Mouse (Mus musculus) ES-E14 (cell line): ENCODE measurements around the gene Stat3. TPM values are rescaled to one million over a fixed set of nuclear protein-coding genes. Genes with fewer than 3 reads are reported as not detected.

Experiments used
- DNase-seq: peaks from one replicate; pipeline ENCODE4 v3.0.0-alpha.2; 2013; ENCODE audit warnings: low read depth, low spot score
- H3K27ac ChIP-seq: 2 replicates; pipeline ENCODE4 v1.5.1; 2012; ENCODE audit warnings: low read depth, mild to moderate bottlenecking, low read length, moderate library complexity, mixed read lengths; ENCODE audit not compliant: poor library complexity, insufficient read depth, severe bottlenecking
- H3K36me3 ChIP-seq: 2 replicates; pipeline ENCODE4 v1.6.1; 2012; ENCODE audit warnings: mild to moderate bottlenecking, low read length, moderate library complexity, mixed read lengths; ENCODE audit not compliant: control insufficient read depth, poor library complexity, insufficient read depth, severe bottlenecking
- H3K4me1 ChIP-seq, 2 experiments: fragments of 150-350 bp in 1 of 2; sonication (generic) in 1 of 2; 2 replicates each; pipeline ENCODE4 v1.6.1; 2012; ENCODE audit warnings: low read length in 2 of 2, mild to moderate bottlenecking in 1 of 2, mixed read lengths in 1 of 2; ENCODE audit not compliant: control insufficient read depth in 2 of 2, insufficient read depth in 2 of 2, poor library complexity in 1 of 2
- H3K4me3 ChIP-seq, 2 experiments: fragments of 150-350 bp in 1 of 2; sonication (generic) in 1 of 2; 2 replicates each; pipeline ENCODE4 v1.5.1; 2012; ENCODE audit warnings: low read length in 2 of 2, low read depth in 1 of 2, mild to moderate bottlenecking in 1 of 2, mixed read lengths in 1 of 2; ENCODE audit not compliant: insufficient read depth in 1 of 2, poor library complexity in 1 of 2, severe bottlenecking in 1 of 2
- H3K9ac ChIP-seq: 2 replicates; pipeline ENCODE4 v1.6.1; 2012; ENCODE audit warnings: low read depth, mild to moderate bottlenecking, low read length, mixed read lengths; ENCODE audit not compliant: poor library complexity, insufficient read depth, severe bottlenecking
- H3K9me3 ChIP-seq: fragments of 150-350 bp; sonication (generic); 2 replicates; pipeline ENCODE4 v1.6.1; 2012; ENCODE audit warnings: low read depth, mild to moderate bottlenecking, low read length; ENCODE audit not compliant: control insufficient read depth, insufficient read depth
- CHD2 ChIP-seq: IDR thresholded peaks from 2 replicates; pipeline ENCODE4 v1.6.1; 2014; ENCODE audit warnings: mild to moderate bottlenecking, low read depth, low read length, inconsistent platforms
- HCFC1 ChIP-seq: IDR thresholded peaks from 2 replicates; pipeline ENCODE4 v1.6.1; 2012; ENCODE audit warnings: low read length, inconsistent platforms, borderline replicate concordance; ENCODE audit not compliant: insufficient read depth
- MAFK ChIP-seq: IDR thresholded peaks from 2 replicates; pipeline ENCODE4 v1.6.1; 2014; ENCODE audit warnings: mild to moderate bottlenecking, low read depth, low read length, inconsistent platforms; ENCODE audit not compliant: insufficient read depth
- ZC3H11A ChIP-seq: IDR thresholded peaks from 2 replicates; pipeline ENCODE4 v1.6.1; 2012; ENCODE audit warnings: low read depth, mild to moderate bottlenecking, inconsistent platforms, low read length, borderline replicate concordance
- ZNF384 ChIP-seq: IDR thresholded peaks from 2 replicates; pipeline ENCODE4 v1.6.1; 2012; ENCODE audit warnings: low read depth, low read length, inconsistent platforms
- in situ Hi-C, 2 experiments: fragments of 600-800 bp; cut with MboI; formaldehyde crosslinking; loops; one replicate each; pipeline ENCODE4 v1.15.1; 2025; ENCODE audit warnings: low sequenced_read_pairs in 2 of 2, inconsistent platforms in 1 of 2; ENCODE audit not compliant: unreplicated experiment in 2 of 2
- total RNA-seq: library from RNA; depleted of rRNA; stranded (reverse); fragments of 300-350 nt; gene quantifications from 2 replicates; pipeline ENCODE4 v1.2.3, GENCODE M21; 2012

Stat3 gene
- total RNA-seq, 1 experiment = 61.5 TPM

- TF ChIP-seq ZC3H11A (no peak), ZNF384 (no peak), MAFK (no peak), HCFC1 (no peak), CHD2 (no peak)
- H3K4me1 ChIP-seq = peaks cover 0 to 2% of the 10 kb centered on the region in 2 experiments; a peak in 2 of 4 replicates
- no peak overlapping the region for H3K4me3 ChIP-seq
- in situ Hi-C loops = no loop called here
- no peaks in the 10 kb centered on the region for H3K36me3 ChIP-seq
- no peak overlapping the region for H3K27ac ChIP-seq
- H3K9ac ChIP-seq = no peak overlapping the region
- H3K9me3 ChIP-seq = no peaks in the 10 kb centered on the region
- no peak for DNase-seq
Measured at GRCm38 (mm10) chr11:100847572-100847971, 91.8 kb downstream of the Stat3 start.

GRCm38 (mm10) chr11:100845793-100846192 lies 93.5 kb downstream of the Stat3 start:
- in situ Hi-C loops = no loop called here
- Histone ChIP-seq H3K27ac (no peak overlapping the region), H3K9me3 (no peaks in the 10 kb centered on the region), H3K9ac (no peak overlapping the region), H3K36me3 (no peaks in the 10 kb centered on the region), H3K4me1 (no peaks in the 10 kb centered on the region), H3K4me3 (no peak overlapping the region)
- DNase-seq = no peak
- TF ChIP-seq CHD2 (no peak), ZNF384 (no peak), HCFC1 (no peak), ZC3H11A (no peak), MAFK (no peak)

GRCm38 (mm10) chr11:100844121-100844520 lies 95.2 kb downstream of the Stat3 start:
- Histone ChIP-seq H3K9me3 (no peaks in the 10 kb centered on the region), H3K4me3 (no peak overlapping the region), H3K27ac (no peak overlapping the region), H3K36me3 (no peaks in the 10 kb centered on the region), H3K4me1 (no peaks in the 10 kb centered on the region), H3K9ac (no peak overlapping the region)
- TF ChIP-seq HCFC1 (no peak), CHD2 (no peak), ZNF384 (no peak), MAFK (no peak), ZC3H11A (no peak)
- no peak for DNase-seq
- in situ Hi-C loops = no loop called here

- H3K36me3 ChIP-seq = no peaks in the 10 kb centered on the region
- DNase-seq = no peak
- TF ChIP-seq HCFC1 (no peak), CHD2 (no peak), ZNF384 (no peak), MAFK (no peak), ZC3H11A (no peak)
- H3K4me3 ChIP-seq = no peak overlapping the region
- H3K9me3 ChIP-seq = no peaks in the 10 kb centered on the region
- no peak overlapping the region for H3K9ac ChIP-seq
- no peak overlapping the region for H3K27ac ChIP-seq
- H3K4me1 ChIP-seq = no peaks in the 10 kb centered on the region
- in situ Hi-C loops = no loop called here
Measured at GRCm38 (mm10) chr11:100843070-100843669, 96.2 kb downstream of the Stat3 start.

GRCm38 (mm10) chr11:100842025-100842424 lies 97.3 kb downstream of the Stat3 start:
- no peak overlapping the region for H3K9ac ChIP-seq
- no peaks in the 10 kb centered on the region for H3K9me3 ChIP-seq
- H3K36me3 ChIP-seq = no peaks in the 10 kb centered on the region
- no peak overlapping the region for H3K4me3 ChIP-seq
- in situ Hi-C loops = no loop called here
- TF ChIP-seq HCFC1 (no peak), MAFK (no peak), CHD2 (no peak), ZC3H11A (no peak), ZNF384 (no peak)
- H3K4me1 ChIP-seq = no peaks in the 10 kb centered on the region
- no peak overlapping the region for H3K27ac ChIP-seq
- no peak for DNase-seq
